Mouse (Mus musculus) stomach, adult 2 months (tissue): Measurements from ENCODE around the gene Supt3. TPM values are rescaled to one million over a fixed set of nuclear protein-coding genes. Genes with fewer than 3 reads are reported as not detected.

Experiments
- polyA plus RNA-seq: library from polyadenylated mRNA; depleted of rRNA; stranded (reverse); fragments of >200 nt; gene quantifications from 2 replicates; pipeline ENCODE4 v1.2.3, GENCODE M21; 2012; rRNA removed

Supt3 gene
- 1.2 and 1.8 TPM in 2 replicates for polyA plus RNA-seq

GRCm38 (mm10) chr17:44776738-44777270 lies at the start of gene Supt3:
Gene Supt3 (plus strand): TSS chr17:44777152.

DNA sequence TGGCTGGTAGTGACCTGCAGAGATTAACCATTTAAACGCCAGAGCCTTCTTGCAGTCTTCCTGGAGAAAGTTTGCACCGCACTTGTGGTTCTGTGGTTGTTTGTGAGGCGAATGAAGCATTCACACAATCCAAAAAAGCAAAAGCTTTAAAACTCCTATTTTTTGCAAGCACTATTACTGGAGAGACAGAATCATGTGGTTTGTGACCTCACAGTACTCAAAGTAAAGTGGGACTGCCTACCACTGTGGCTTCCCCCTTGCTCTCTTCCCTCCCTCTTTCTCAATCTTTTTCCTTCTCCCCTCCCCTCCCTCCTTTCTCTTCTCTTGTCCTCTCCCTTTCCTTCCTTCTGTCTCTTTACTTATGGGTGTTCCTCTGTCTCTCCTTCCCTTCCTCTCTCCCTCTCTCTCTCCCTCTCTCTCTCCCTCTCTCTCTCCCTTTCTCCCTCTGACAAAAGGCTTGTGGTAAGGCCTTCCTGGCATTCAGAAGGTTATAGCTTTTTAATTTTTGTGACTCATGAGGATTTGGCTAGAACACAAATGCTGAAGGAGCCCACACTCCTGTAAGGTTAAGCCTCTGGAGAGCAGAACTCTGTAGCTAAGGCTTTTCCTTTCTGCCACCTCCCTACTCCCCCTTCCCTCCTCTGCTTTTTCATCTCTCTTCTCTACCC lies 37.7 kb downstream of the Supt3 start, which contains the start of gene Runx2:
Runx2 (minus strand) TSS at position 290 of the 668 bp plus-strand sequence.

Other genes with a start within 250 kb of the Supt3 start
- gene Runx2, start 37.6 kb downstream of the Supt3 start, polyA plus RNA-seq, result 1.2 and 1.5 TPM in 2 replicates